Mouse (Mus musculus) lung, postnatal 4 days (tissue): ENCODE measurements at regions not wholly inside any gene's neighbourhood (a gene's known extent, or its start where the extent isn't known, plus 50 kb on each side); places are given as distances from the start of the nearest gene placed in this dataset.

Experiments used
- DNase-seq, 2 experiments: peaks; one replicate each; pipeline ENCODE4 v3.0.0; 2021

DNA sequence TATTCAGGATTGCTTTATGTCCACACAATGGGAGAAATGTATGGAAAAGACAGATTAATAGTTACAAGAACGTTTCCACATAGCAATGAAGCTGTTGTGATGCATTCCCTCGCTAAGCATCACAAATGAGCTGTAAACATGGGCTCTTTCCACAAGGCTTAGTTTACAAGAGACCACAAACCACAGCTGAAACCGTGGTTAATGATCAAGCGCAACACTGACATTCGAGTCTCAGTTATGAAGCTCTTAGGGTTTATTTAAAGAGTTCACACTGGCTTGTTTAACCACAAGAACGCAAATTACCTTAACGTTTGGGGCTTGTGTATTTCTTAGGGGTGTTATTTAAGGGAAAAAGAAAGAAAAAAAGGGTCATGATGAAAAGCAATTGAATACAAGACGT is 727.3 kb upstream of the Frg1 start:
- no peak for DNase-seq

DNA sequence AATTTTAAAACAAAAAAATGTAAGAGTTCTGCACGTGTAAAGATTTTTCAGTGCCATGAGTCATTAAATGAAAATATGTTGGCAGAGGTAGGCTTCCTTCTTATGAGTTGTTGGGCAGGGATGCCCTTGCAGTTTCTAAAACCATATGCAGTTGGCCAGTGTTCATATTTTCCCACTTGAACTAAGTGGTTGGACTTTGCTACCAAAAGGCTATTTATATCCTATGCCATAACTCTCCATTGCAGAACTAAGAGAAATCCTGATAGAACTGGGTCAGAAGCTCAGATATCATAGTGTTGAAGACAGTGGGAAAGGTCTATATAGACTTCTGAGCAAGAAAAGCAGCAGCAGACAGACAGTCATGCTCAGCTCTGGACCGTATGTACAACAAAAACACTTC is 690.7 kb upstream of the Frg1 start:
- no peak for DNase-seq

DNA sequence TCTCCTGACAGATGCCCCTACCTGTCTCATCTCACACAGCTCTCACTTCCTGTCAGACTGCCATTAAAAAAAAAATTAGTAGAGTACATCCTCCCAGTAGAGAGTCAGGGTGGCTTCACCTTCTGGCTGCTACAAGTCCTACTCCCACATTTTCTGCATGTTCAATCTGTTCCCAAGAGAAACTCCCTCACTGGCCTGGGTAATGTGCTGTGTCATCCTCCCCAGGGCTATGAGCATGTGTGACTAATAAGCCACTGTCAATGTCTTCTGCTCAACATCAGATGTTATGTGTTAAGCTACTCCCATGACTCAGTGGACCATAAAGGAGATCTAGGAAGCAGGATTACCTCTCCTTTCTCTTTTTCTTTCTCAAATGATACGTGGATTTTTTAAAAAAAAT is 652.4 kb upstream of the Frg1 start:
- DNase-seq, result no peak

DNA sequence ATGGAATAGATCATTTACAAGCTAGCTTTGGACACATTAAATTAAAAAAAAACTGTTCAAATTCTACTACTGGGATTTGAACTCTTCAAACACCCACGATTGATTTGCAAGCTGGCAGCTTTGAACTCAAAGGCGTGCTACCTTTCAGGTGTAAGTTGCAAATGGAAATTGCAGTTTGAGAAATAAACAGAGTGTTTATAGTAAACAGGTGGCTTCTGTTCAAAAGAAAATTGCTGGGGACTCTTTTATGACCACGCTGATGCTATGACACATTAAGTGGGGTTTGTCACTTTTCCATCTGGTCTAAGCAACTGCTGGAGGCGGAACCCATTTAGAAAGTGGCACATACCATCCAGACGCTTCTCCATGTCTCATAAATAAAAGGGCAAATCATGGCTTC is 626.7 kb upstream of the Frg1 start:
- no peak for DNase-seq

DNA sequence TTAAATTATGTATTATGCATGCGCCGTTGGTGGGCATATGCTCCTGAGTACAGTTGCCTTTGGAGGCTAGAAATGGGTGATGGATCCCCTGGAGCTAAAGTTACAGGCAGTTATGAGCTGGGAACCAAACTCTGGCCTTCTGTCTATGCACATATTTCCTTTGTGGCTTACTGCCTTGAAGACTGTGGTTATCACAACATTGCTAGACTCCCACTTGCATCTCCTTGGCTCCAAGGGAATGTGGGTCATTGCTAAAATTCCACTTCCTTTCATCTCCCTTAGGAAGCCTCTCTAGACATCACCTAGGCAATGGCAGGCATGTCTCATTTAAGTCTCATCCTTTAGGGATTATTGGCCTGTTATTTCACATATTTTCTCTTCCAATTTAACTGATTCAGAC is 622.4 kb upstream of the Frg1 start:
- no peak for DNase-seq

DNA sequence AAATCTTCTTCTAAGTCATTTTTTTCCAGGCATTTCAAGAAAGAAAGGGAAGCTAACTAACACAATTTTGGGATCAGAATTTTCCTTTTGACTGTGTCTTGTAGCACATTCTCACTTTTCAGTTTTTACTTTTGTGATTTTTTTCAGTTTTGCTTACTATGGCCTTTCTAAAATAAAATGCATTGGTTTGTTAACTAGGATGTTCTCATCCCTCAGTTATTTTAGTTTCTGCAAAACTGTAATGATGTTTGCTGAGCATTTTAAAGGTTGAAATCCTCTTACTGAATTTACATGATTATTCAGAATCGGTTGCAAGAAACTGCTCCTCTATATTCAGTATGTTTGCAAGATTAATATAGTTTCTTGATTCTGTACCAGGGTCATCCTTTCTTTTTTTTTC is 610.1 kb upstream of the Frg1 start:
- no peak for DNase-seq

DNA sequence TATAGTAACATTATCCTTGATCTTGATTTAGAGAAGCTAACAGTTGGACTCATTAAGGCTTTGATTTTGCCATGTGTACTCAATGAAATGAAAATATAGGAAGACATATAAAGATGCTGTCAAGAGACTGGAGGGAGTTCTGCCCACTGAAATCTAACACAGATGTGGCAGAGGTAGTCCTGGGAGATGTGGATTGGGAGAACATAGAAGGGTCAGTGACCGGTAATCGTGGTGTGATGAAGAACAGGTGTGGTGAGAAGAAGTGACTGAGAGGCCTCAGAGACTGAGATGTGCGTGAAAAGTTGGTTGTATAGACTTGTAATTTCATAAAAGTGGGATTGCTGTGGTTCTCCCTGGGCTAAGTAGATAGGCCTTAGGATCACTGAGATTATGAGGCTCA is 600.9 kb upstream of the Frg1 start:
- no peak for DNase-seq

DNA sequence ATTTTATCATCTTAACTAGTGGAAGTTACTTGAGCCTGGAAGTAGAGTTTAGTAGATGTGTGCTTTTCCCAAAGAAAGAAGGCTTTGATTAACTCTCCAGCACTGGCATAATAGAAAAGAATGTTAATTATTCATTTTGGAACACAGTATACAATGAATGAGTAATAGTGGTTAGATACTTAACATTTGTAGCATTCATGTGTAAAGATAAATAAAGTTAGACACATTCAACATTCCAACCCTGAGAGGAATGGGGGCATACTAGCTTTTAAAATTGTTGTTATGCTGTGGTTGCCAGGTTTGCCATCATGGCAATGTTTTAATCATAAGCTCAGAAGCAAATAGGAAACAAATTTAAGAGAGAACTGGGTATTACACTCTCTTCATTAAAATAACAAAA is 586.3 kb upstream of the Frg1 start:
- no peak for DNase-seq

DNA sequence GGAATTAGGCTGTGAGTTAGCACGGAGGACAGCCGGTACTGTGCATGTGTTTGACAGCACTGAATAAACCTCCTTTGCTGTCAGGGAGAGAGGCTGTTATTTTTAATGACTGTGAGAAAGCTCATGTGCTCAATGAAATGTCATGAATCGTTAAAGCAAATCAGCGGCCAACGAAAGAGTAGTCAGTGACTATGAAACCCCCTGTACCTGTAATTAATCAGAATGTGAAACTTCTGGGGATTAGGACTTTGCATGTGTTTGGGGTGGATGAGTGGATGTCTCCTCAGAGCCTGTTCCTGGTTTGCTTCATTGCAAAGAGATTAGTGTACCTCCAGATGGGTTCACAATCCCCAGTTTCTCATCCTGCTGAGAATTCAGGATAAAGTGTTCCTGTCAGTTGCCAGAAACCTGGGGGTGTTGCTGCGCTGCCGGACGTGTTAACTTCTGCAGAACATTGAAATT is 572.2 kb upstream of the Frg1 start:
- DNase-seq, result no peak

DNA sequence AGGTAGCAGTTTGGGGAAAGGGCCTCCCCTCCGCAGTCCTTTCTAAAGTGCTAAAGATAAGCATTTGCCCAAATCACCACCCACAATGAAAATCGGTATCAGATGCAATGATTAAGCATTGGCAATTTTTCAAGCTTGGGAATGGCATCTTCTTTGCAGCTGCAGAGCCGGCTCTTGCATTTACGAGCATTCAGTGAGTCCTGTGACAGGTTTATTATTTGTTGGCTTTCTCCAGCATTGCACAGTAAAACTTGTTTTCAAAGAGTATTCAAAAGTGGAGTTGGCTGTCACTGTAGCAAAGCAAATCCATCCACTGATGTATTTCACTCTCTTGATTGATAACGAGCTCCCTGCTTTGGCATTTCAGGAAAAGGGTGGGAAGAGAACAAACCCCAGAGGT is 571.3 kb upstream of the Frg1 start:
- DNase-seq, result no peak

DNA sequence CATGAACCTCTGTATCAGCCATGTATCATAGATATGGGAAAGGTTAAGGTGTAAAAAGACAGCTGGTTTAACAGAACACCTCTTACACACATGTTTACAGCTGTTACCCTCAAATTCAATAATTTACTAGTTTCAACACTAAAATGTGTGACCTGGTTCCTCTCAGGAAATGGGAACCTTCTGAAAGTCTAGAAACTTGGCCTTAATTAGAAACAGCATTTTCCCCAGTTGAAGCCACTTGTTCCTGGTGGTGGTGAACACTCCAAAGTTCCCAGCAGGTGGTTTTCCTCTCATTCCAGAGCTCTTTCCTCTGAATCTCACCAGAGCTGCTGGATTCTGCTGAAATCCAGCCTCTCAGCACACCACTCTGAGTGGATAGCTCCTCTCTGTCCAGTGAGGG is 570.5 kb upstream of the Frg1 start:
- no peak for DNase-seq

DNA sequence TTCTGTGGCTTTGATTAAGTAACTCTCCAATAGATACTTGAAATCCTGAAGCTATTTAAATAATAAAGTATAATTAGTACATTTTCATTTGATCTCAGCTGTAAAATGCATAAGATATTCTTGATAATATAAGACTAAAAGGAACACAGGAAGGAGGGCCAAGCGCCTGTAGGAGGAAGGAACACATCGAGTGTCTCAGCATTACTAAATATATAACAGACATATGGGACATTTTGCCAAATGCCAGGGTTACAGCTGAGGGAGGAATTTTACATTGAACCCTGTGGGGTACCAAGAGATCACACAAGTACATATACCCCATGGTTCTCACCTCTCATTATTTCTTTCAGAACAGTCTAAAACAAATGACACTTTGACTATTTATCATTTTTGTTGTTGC is 555.5 kb upstream of the Frg1 start:
- DNase-seq, result no peak

DNA sequence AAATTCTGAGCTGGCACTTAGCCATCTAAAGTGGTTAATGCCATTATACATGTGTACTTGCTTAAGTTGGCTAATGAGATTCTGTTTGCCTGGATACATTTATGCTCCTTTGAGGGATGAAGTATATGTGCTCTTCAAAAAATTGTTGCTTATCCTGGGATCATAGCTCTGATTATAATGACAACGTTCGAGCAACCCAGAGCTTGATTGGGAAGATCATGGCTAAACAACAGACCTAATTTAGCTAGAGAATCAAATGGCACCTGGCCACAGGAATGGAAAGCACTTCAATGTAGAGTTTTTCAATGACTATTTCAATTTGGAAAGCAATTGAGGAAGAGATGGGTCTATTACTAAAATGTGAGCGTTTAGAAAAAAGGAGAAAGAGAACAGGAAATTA is 553.7 kb upstream of the Frg1 start:
- no peak for DNase-seq

DNA sequence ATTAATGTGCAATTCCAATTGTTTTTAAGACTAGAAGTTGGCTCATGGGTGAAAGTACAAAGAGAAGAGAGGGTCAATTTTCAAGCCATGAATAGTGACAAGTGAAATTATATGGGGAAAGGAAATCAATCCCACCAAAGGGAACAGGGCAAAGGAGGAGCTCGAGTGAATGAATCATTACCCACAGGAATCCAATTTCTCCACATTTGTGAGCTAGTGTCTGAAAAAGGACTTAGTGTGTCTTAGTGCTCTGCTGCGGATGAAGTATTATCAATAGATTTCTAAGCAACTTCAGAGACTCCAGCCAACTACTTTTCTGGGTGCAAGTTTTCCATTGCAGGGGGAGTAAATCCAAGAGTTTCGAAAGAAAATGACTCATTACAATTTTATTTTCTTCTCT is 552.5 kb upstream of the Frg1 start:
- DNase-seq, result no peak

DNA sequence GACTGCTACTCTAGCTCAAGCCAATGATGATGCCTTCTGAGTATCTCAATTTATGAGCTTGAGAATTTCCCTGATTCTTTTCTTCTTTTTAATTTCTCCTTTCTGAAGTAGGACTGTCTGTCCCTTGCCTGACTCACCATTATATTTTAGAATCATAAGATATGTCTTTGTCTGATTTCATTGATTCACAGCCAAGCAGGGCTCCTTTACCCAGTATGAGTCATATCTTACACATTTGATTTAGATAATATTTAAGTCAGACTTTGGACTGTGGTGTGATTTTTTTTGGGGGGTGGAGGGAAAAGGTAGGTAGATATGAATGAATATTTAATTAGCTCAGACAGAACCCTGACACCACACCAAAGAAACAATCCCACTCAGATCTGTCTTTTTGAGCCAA is 547.2 kb upstream of the Frg1 start:
- no peak for DNase-seq

DNA sequence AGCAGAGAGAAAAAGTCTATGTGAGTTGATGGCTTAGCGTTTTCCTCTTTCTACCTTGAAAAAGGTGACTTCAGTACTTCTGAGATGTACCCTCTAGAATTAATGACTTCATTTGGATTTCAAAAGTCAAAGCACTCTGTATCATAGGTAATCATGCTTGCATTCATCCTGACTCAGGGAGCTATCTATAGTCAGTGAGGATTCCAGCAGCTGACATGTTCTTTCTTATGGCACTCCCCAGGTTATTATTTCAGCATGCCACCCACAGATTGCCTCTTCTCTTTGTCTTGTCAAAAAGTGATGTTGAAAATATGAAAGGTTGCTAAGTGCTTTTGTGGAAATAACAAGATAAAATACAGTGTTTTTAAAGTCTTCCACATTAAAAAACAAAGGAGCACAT is 540.0 kb upstream of the Frg1 start:
- DNase-seq, result no peak

DNA sequence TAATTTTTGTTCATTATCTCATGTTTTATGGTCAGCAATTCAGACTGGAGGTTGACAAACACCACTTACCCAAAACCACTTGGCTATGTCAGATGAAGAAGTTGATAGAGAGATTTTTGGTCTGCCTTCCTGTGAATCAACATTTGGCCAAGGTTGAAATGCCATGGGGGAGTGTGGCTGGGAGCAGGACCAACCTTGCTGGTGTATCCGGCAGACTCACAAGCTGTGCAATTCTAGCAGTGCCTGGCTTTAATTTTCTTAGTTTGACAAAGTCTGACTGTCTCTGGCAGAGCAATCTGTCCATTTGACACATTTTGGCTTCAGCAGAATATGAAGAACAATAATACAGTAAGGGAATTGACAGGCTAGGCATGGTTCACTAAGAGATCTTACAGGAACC is 533.9 kb upstream of the Frg1 start:
- DNase-seq, result no peak

DNA sequence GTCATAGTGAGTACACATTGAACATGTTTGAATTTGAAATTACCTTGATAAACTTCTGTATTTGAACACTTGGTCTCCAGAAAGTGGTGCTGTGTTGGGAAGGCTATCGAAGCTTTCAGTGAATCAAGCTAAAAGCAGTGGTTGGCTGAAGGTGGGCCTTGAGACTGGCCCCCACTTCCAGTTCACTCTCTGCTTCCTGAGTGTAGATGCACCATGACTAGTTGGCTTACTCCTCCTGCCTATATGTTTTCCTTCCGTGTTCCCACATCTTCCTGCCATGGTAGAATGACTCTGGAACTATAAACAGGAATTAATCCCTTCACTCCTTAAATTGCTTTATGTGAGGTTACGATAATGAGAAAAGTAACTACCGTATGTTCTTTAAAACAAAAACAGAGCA is 522.4 kb upstream of the Frg1 start:
- no peak for DNase-seq

DNA sequence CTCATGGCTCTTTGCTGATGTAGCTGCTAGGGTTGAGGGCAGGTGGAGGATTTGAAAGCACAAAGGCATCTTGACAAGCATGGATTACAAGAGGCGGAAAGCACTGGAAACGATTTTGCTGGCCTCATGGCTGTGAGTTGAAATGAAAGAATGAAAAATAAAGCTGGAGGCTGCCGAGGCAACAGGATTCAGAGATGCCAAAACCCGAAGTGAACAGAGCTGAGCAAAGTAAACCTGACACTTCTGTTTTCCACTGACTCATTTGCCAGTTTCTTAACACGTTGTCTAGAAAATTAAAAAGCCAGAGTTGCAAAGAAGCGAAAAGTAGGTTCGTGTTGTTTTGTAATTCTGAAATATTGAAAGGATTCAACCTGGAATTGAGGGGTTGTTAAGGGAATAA is 504.2 kb upstream of the Frg1 start:
- DNase-seq, result no peak

DNA sequence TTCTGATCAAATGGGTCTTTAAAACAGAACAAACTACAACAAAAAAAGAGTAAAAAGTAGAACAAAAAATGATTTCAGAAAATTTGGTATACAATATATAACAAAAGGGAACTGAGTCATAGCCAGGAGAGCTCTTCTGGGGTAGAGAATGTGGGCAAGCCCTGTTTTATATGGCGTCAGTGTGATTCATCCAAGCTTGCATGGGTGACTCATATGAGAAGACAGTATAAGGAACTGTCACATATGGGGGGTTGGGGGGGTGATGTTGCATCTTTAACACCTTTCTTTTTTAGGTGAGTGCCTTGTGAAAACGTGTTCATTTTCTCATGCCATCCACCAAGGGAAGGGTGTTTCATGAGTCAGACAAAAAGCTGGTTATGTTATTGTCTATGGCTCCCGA is 503.7 kb upstream of the Frg1 start:
- DNase-seq, result no peak

DNA sequence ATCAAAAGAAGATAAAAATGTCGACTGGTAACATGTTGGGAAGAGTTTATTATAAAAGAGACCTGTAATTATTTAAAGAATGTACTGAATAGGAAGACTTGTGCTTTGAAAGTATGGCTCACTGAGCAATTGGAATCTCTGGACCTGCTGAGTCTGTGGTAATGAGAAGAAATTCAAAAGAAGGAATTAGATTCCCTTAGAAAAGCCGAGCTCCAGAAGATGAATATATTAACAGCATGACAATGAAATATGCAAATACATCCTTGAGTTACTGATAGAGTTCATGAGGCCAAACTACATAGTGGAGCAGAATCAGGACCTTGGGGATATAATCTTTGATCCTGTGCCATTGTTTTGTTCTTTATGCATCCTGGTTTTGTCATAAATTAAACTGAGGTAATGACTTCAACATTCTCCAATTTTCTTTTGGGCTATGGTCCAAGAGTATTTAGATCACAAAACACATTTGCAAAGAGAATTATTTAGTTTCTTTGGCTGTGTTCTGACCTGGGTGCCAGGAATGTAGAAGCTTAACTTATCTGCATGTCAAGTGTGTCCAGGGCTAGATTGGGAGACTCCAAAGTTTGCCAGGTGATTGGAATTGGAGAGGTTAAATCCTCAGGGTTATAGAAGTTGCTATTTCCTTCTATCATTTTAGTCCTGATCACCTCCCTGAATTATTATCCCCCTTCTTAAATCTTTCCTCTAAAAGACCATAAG is 461.3 kb upstream of the Frg1 start:
- DNase-seq, result no peak

DNA sequence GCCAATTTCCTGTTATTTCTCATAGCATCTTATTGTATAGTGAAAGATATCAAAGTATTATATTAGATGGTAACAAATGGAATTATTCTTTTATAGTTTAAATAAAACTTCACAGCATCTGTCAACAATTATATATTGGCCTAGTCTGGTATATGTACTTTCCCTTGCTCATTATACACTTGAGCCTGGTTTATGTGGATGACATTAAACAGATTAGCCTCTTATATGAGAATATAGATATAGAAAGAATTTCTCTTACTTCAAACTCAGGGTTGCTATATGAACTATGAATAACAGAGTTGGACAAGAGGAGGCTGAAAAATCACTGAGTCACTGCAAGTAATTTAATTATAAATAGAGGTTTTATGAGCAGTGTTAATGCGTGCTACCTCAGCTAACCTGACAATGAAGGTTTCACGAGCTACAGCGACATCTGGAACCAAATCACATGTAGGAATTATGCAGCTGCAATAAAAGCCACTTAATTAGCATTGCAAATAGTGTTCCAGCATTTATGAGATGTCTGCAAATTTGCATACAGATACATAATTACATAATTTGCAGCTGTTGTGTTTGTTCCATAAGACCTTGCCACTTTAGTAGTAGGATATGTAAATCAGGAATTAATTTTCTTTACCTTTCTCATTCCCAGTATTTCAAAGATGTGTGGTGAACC is 452.9 kb upstream of the Frg1 start:
- no peak for DNase-seq

DNA sequence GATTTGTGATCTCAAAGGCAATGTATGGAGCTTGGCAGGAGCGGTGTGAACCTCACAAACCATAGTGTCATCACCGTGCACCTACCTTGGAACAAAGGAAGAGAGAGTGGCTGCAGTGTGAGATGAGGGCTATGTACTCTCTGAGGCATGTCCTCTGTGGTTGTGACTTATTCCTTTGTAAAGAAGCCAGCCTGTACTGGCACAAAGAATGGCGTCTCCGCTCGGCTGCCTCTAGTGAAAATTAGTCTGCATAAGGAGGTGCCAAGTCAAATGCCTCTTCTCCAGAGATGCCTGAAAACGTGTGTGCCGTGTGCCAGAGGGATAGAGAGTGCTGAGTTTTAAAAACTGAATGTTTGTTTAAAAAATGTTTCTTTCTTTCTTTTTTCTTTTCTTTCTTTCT is 444.0 kb upstream of the Frg1 start:
- no peak for DNase-seq

DNA sequence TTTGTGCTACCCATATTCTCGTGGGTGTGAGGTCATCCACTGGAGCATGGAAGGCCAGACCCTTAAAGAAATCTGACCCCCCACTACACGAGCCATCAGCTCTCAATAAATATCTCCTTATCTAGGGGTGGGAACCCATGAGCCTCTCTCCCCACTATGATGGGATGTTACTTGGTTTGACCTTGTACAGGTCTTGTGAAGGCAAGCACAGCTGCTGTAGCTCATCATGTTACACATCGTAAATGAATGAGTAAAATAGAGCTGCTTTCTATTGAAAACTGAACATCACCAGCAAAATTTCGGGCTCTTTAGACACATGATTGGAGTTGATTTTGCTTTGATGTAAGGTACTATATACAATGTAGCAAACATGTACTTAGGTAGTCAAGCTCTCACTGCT is 414.8 kb upstream of the Frg1 start:
- DNase-seq, result no peak

DNA sequence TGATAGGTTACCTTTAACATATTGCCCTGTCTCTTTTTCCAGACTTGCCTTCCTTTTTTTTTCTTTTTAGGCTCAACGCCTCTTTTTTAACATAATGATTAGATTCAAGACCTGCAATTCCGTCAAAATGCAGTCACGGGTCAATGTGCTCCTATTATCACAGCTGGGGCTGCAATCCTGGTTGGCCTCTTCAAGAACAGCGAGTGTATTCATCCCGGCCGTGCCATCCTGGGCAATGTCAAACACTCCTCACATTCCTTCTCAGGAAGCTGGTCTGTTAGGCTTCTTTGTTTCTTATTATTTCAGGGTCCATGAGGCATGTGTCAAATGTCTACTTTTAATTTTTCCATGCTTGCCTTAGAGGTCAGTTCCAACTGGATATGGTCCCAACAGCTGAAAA is 413.5 kb upstream of the Frg1 start:
- no peak for DNase-seq
